Mouse (Mus musculus) adrenal gland, adult (tissue): ENCODE measurements around the gene Zyx.
A peak's percentile ranks its signal among the peaks of the same experiment; 100 is the strongest.

ENCODE experiments used
- DNase-seq, 2 experiments: peaks; one replicate each; pipeline ENCODE4 v3.0.0; 2022 to 2023; ENCODE audit warnings: low spot score in 1 of 2; ENCODE audit not compliant: inconsistent age in 2 of 2

The Zyx gene

GRCm38 (mm10) chr6:42350021-42350967 is 864 bp downstream of the Zyx start:
- peak; percentile 89 to 95 for DNase-seq

DNA sequence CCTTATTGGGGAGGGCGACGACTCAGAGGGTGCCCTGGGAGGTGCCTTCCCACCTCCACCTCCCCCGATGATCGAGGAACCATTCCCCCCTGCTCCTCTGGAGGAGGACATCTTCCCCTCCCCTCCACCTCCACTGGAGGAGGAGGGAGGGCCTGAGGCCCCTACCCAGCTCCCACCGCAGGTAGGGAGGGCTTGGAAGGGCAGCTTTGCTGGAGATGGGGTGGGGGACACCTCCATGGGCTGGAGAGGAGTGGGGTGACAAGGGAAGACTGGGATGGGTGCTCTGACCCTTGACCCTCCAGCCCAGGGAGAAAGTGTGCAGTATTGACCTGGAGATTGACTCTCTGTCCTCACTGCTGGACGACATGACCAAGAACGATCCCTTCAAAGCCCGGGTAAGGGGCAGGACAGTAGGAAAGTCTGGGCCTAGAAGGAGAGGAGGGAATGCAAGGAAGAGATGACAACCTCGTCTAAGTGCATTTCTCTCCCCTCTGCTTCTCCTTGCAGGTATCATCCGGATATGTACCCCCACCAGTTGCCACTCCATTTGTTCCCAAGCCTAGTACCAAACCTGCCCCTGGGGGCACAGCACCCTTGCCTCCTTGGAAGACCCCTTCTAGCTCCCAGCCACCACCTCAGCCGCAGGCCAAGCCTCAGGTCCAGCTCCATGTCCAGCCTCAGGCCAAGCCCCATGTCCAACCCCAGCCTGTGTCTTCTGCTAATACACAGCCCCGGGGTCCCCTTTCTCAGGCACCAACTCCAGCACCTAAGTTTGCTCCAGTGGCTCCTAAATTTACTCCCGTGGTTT is 1.7 kb downstream of the Zyx start:
- peak; percentile 35 for DNase-seq

- DNase-seq, result peak; percentile 19 to 34
These were observed 2.5 kb downstream of the Zyx start for GRCm38 (mm10) chr6:42351776-42352485.

- DNase-seq, result no peak
These were observed 3.0 kb downstream of the Zyx start for GRCm38 (mm10) chr6:42352486-42352846.

GRCm38 (mm10) chr6:42353180-42353579 is 3.8 kb downstream of the Zyx start:
- DNase-seq, result peak; percentile 23 to 47

- peak; percentile 46 to 72 for DNase-seq
These were observed 4.9 kb downstream of the Zyx start for GRCm38 (mm10) chr6:42354076-42355019.

GRCm38 (mm10) chr6:42355366-42355765 is 5.9 kb downstream of the Zyx start:
- no peak for DNase-seq

GRCm38 (mm10) chr6:42355794-42356600 is 6.6 kb downstream of the Zyx start:
- no peak for DNase-seq

GRCm38 (mm10) chr6:42356913-42357312 is 7.5 kb downstream of the Zyx start:
- no peak for DNase-seq

DNA sequence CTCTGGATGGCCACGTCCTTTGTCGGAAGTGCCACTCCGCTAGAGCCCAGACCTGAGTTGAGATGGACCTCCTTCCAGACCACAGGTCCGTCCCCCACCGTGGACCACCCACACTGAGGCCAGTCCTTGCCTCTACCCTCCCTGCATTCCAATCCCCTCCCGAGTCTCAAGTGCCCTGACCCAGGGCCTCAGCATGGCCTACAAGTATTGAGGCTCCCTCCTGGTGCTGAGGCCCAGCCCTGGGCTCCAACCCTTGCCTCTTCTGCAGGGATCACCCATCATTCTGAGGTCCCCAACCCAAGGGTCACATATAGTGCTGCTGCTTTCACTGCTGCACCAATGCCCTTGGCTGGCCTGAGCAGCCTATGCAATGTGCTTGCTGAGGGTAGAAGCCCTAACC is 8.5 kb downstream of the Zyx start:
- DNase-seq, result peak in 1 of 2 experiments; percentile 18

DNA sequence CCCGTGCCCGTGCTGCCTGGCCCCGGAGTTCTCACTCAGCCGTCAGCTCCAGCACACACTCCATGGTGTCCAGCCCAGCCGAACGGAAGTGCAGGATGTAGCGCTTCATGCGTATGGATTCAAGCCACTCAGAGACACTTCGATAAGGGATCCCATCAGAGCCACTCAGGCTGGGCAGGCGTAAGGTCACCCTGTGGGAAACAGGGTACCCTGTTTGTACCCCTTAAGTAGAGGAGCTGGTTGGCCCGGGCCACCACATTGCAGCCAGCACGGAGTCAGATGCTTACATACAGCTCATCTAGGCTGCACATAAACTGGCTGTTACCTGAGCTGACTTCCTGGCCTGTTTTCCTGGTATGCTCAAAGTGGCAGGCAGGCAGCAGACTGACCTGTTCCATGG is 9.5 kb downstream of the Zyx start:
- peak in 1 of 2 experiments; percentile 6 for DNase-seq

DNA sequence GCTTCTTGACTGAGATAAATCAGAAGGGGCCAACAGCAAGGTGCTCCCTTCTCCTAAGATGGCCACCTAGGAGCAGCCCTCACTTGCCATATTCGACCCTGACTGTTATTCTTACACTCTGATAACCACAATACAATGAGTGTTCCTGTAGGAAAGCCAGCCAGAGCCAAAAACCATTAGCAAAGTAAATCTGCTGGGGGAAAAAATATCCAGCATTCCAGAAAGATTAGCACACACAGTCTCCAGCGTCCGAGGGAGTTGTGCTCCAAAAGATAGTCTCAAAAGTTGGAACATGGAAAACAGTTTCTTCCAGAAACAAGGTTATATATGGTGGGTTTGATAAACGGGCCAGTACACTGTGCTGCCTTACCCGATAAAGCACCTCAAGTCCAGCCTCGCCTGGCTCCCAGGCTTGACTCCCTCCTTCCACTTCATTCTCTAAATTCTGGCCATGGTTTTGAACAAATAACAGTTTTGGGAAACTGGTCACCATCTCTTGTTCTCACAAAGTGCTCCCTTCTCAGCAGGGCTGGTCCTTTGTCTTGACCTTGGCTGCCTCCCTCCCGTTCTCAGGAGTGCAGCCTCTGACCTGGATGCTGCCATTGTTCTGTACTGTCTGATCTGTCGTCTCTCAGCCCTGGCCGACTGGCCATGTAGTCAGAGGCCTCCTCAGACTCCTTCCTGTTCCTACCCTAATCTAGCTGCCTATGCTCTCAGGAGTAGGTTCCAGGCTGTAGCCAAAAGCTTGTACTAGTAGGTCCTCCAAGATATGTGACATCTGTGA is 10.1 kb downstream of the Zyx start:
- no peak for DNase-seq

- DNase-seq, result no peak
These were observed 10.9 kb downstream of the Zyx start for GRCm38 (mm10) chr6:42360231-42360840.

DNA sequence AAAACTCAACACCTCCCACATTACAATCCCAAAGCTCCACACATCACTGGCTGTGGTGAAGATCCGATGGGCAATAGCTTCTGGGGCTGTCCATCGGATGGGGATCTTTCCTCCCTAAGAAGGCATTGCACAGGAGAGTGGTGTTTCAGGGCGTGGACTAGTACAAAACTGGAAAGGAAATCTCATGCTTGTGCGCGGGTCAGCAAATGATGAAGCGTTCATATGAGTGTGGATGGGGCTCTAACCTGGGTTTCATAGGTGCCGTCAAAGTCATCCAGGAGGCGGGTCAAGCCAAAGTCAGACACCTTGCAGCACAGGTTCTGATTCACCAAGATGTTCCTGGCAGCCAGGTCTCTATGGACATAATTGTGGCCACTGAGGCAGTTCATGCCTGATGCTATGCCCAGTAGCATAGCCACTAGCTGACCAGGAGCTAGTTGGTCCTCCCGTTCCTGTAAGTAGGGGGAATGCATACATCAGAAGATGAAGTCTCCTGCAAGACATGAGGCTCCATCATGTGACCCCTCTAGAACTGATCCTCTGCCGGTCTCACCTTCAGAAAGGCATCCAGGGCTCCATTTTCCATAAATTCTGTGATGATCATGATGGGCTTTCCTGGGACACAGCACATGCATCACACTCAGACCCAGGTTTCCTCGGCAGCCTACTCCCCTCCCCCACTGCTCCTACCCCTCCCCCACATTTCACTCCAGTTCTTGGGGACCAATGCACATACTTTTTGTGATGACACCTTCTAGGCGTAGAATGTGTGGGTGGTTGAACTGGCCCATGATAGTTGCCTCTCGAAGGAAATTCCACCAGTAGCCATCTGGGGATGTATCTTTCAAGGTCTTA is 11.8 kb downstream of the Zyx start:
- peak in 1 of 2 experiments; percentile 34 for DNase-seq

GRCm38 (mm10) chr6:42362074-42362473 is 12.6 kb downstream of the Zyx start:
- peak; percentile 47 to 65 for DNase-seq

DNA sequence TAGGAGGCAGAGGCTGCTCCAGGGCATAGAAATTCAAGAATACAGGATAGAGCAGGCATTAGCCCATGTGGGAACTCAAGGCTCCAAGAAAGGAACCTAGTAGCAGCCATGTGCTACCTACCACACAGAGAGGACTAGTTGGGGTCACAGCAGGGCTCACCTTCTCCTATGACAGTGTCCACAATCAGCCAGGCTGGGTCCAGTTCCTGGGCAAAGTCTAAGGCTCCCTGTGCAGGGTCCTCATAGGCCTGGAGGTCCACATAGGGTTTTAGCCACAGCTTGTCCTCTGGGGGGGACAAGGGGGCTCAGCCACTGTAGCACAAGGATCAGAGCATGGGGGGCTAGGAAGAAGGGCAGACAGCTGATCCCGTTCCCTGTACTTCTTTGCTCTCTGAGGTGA is 13.1 kb downstream of the Zyx start:
- no peak for DNase-seq

DNA sequence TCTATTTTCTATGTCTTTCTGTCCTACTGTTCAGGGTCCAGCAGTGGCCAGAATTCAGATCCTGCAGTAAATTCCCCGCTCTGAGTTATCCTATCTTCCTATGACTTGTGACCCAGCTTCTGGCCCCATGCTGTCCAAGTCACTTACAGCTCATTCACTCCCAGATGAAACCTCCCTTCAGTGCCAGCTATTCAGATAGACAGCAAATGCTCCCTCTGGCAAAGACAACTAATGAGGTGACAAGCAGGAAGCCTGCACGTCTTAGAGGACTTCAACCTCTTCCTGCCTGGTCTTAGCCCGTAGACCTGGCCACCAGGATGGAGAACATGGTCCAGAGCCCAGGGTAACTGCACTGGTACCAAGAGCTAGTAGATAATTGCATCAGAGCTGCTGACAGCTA is 13.5 kb downstream of the Zyx start:
- DNase-seq, result peak in 1 of 2 experiments; percentile 32
